Mouse (Mus musculus) Muller cell, postnatal 12 days (primary cell): ENCODE results near the gene Daglb.
"Not testable (repeated sequence)": the region's sequence is repeated elsewhere in the genome, so short reads cannot be mapped to it uniquely, and the experiment has no call there.

Experiments used
- DNase-seq: peaks from one replicate; pipeline ENCODE4 v3.0.0-alpha.2; 2015; ENCODE audit errors: inconsistent ontology term

Daglb gene

DNA sequence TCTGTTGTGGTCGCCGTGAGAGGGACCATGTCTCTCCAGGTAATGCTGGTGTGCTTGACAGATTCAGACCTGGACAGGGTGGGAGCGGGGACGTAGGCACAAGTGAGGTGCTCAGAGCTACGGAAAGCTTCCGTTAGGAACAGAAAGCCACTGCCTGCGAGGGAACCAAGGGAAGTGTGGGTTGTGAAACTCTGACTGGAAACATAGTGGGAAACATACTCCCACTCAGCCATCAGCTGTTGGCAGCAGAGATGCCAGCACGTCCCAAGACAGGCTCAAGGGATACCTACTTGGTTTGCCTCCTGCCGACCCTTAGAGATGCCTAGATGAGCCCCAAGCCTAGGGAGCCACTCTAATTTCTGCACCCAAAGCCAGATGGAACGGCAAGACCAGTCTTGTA is 22.8 kb downstream of the Daglb start:
- DNase-seq, result no peak

DNA sequence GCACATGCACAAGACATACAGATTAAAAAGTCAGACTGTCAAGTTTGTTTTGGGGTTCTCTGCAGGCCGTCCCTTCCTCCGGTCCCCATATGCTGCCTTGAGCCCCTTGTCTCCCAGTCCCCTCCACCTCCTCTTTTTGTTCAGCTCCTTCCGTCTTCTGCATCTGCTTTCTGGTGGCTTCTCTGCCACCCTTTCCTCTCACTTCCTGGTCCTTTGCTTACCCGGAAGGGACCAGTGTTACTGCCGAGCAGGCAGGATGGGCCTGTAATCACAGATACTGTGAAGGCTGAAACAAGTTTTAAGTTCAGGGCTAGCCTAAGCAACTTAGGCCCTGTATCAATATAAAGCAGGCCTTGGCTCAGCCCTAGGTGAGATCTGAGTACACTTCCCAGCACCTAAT is 23.6 kb downstream of the Daglb start:
- DNase-seq, result no peak

DNA sequence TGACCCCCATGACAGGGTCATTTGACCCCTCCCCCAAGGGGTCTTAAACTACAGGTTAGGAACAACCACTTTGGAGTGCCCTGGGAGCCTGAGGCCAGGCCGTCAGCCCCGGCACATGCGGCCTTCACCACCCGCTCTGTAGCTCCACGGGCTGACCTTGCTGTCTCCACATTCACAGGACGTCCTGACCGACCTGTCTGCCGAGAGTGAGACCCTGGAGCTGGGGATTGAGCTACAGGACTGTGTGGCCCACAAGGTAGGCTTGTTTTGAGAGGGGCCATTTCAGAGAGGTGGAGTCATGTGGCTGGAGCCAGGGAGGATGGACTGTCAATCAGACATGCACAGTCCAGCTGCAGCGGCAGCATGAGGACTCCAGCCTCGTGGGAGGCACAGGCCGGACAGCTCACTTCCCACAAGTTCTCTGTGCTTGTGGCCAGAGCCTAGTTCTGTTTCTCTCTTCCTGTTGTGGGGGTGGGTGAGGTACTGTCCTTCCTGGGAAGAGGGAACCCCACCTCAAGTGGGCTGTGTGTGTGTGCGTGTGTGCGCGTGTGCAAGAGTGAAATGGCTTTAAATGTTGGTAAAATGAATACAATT is 25.5 kb downstream of the Daglb start:
- no peak for DNase-seq

DNA sequence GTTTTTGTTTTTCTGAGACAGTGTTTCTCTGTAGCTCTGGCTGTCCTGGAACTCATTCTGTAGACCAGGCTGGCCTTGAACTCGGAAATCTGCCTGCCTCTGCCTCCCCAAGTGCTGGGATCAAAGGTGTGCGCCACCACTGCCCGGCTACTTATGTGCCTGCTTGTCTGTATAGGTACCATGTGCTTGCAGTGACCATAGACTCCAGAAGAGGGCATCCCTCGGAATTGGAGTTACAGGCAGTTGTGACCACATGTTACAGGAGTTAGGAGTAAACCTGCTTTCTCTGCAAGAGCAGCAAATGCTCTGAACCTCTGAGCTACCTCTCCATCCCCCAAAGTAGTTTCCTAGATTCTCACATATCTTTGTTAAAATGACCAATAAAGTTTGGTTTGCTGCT is 27.4 kb downstream of the Daglb start:
- DNase-seq, result no peak

DNA sequence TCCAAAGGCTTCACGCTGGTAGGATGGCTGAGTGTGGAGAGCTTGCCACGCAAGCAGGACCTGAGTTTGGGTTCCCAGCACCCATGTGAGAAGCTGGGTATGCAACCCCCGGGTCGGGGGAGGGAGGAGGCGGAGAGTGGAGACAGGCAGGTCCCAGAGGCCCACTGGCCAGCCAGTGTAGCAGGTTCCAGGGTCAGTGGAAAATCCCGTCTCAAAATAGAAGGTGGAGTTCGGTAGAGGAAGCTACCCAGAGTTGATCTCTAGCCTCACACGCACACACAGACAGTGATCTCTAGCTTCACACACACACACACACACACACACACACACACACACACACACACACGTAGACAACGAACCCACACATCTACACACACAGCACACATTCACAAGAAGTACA is 28.8 kb downstream of the Daglb start:
- no peak for DNase-seq

DNA sequence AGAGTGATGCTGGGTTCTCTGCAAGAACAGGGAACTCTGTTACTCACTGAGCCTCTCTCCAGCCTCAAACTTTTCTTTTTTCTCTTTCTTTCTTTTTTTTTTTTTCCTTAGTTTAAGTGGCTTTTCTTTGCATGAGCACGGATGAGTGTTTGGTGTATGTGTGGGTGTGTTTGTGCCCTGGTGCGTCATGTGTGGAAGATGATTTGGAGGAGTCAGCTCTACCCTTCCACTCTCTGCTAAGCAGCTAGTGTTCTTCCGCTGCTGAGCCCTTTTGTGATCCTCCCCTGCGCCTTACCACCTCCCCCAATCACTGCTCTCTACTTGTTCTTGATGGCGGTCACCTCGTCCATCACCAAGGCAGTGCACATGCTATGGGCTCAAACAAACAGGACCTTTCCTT is 31.3 kb downstream of the Daglb start:
- DNase-seq, result no peak

DNA sequence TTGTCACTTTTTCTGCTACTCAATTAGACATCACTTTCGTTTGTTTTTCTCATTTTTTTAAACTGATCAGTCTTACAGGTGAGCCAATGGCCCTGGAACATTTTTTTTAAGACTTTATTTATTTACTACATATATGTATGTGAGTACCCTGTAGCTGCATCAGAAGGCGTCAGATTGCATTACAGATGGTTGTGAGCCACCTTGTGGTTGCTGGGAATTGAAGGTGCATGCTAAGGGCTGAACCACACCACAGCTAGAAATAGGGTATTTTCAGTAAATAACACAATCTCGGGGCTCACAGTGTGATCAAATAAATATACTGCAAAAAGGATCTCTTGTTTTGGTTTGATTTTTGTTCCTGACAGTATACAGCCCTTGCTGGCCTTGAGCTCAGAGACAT is 33.1 kb downstream of the Daglb start:
- DNase-seq, result no peak

DNA sequence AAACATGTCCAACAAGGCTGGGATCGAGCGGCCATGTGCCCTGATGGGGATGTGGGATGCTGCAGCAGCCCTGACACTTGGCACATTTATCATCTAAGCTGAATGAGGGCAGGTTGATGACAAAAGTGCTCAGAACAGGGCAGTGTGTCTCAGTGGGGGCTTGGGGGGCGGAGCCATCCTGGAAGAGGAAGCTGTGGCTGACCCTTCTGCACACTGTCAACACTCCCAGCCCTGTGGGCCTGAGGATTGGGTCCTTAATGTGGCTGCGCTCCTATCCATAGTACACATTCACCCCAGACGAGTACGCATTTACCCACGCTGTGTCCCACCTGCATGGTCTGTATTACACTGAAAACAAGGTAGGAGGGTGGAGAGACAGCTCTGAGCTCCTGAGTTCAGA is 34.8 kb downstream of the Daglb start:
- DNase-seq, result no peak

DNA sequence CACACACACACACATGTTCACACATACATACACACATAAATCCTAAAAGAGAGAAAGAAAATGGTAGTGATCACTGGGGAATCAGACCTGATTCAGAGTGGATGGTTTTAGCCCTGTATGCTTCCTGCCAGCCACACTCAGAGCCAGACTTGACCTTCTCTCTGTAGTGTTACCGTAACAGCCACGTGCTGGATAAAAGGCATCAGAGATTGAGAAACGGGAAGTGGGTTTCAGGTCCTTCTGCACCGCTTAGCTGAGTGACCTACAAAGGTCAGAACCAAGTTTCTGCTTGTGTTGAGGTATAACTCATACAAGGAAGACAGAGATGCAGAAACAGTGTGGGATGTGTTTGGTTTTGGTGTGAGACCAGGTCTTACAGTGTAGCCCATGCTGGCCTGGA is 35.3 kb downstream of the Daglb start:
- no peak for DNase-seq

DNA sequence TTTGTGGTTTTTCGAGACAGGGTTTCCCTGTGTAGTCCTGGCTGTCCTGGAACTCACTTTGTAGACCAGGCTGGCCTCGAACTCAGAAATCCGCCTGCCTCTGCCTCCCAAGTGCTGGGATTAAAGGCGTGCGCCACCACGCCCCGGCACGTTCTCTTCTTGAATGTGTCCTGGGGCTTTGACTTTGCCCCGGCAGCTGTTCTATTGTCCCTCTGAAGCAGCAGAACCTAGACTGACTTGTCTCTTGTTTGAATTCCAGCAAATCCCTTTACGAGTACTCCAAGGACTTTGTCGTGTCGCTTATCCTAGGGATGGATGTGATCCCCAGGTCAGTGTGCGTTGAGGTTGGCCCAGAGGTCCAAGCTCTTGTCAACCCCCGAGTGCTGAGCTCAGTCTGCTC is 36.3 kb downstream of the Daglb start:
- DNase-seq, result not testable (repeated sequence)

DNA sequence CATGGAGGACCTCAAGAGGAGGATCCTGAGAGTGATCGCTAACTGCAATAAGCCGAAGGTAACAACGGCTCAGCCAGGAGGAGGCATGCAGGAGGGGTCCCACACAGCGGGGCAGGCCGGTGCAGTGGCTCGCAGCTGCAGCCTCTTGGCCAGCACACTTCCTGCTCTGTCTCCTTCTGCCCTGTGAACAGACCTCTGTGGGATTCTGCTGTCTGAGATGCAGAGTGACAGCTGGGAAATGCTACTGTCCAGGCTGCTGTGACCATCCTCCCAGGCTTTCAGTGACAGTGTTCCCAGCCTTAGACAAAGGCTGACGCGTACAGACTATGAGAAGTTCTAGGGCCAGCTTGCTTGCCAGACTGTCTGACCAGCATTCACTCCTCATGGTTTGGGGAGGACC is 36.8 kb downstream of the Daglb start:
- DNase-seq, result no peak

DNA sequence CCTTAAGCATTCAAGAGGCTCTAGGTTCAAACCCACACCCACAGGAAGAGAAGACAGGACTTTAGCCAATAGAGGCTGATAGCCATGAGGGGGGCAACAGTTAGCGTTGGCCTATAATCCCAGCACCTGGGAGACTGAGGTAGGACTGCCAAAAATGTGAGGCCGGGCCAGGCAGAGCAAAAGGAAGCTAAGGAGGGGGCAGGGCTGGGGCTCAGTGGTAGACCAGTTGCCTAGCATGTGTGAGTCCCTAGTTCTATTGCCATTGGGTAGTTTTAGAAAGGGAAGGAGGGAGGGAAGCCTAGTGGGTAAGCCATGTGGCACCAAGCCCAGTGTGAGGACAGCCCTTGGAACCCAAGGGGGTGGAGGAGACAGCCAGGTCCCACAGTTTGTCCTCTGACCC is 37.3 kb downstream of the Daglb start:
- no peak for DNase-seq

DNA sequence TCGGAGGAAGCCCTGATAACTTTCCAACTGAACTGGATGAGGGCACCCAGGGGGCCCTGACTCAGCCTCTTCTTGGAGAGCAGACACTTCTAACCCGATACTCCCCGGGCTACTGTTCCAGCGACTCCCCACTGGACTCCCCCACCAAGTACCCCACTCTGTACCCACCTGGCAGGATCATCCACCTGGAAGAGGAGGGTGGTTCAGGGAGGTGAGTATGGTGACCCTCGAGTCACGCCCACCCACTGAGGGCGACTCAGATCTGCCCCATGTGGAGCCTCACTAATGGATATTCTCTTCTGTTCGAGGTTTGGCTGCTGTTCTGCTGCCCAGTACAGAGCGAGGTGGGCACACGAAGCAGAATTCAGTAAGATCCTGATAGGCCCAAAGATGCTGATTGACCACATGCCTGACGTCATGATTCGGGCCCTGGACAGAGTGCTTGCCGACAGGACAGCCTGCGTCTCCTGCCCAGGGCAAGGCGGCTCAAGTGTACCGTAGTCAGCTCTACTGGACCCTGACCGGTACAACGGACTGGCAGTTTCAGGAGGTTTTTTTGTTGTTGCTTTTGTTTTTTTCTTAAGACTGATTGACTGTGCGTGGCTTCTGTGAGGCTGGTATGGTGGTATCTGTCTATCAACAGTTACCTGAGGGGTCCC is 38.6 kb downstream of the Daglb start:
- no peak for DNase-seq

DNA sequence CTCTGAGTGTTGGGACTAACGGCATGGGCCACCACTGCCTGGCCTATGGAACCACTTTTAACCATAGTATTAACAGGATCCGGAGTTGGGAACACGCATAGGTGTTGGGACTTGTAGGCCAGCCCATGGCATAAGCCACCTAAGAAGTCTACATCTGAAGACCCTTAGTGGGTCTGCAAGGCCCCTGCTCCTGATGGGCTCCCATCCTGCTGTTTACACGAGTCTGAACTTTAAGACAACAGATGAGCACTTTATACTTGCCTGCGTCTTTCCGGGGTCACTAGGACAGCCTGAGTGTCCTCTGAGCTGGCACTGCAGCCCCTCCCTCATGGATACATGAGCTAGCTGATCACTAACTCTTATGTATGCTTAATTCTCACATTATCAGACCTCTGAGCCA is 39.4 kb downstream of the Daglb start:
- DNase-seq, result no peak

DNA sequence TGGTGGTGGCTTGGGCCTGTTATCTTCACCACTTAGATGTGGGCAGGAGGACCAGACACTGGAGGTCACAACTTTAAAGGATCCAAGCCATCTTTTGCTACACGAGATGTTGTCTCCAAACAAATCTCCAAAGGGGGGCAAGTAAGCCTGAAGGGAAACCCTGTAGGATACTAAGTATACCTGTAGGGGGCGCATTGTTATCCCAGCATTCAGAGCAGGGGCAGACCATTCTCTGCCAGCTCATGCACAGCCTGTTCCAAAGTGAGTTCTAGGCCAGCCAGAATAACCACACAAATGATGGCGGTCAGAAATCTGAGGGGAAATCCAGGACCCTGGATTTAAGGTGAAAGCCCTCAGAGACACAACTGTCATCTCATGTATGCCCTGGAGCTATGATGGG is 40.1 kb downstream of the Daglb start:
- DNase-seq, result no peak

DNA sequence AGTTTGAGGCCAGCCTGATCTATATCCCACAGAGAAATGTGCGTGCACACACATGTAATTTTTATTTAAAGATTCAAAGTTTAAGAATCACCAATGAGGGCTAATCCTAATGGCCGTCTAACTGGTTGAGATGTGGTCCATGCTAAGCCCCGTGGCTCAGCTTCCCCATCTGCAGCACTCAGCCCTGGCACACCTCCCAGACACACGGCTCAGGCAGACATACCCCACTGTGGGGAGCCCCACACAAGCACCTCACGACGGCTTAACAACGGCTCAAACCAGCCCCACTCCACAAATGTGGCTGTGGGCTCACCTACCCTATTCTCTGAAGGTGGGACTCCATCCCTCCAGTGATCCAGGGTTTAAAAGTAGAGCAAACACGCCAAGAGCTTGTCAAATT is 40.7 kb downstream of the Daglb start:
- no peak for DNase-seq

DNA sequence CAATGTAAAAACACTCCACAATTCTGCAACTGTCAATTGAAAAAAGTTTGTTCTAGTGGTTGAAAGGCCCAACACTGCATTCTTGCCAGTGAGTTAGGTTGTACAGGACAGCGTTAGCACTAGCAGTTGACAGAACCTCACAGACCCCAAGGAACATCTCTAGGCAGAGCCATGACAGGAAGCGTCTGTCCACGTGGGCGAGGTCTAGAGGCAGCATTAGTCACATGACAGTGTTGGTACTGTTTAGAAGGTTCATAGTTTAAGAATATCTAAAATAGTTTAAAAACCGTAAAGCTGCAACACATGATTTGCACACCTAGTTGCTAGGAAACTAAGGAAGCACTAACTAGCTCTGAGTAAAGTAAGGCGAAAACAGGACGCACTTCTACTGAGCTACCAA is 41.2 kb downstream of the Daglb start:
- DNase-seq, result no peak

DNA sequence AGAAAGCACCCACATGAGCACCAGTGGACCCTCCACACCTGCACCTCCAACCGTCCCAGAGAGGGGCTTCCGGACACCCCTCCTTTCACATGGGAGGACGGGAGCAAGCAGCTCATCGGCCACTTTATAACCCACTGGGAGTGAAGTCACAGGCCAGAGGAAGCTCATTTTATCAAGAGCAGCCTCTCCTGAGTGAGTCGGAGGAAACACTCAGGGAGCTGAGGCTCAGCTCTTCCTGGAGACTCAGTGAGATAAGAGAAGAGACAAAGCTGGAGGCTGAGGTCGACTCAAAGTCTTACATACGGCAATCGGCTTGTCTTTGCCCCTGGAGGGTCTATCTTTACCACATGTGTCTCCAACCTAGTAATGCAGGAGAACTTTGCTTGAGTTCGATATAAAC is 44.9 kb downstream of the Daglb start:
- DNase-seq, result no peak

DNA sequence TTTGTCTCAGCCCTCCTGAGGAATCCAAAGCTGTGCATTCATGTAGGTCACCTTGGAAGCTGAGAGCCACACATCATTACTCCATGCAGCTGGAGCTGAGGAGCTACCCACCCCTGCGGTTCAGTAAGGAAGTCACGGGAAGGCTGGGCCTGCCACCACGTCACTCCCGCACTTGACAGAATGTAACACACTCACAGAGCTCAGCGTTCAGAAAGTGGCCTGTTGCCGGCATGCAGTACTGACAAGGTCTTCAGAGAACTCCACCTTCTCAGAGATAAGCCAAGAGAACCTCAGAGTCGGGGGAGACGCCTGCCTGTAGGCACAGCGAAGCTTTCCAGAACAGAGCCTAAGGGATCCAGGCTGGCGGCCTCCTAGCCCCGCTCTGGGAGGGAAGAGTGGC is 45.4 kb downstream of the Daglb start:
- DNase-seq, result no peak

DNA sequence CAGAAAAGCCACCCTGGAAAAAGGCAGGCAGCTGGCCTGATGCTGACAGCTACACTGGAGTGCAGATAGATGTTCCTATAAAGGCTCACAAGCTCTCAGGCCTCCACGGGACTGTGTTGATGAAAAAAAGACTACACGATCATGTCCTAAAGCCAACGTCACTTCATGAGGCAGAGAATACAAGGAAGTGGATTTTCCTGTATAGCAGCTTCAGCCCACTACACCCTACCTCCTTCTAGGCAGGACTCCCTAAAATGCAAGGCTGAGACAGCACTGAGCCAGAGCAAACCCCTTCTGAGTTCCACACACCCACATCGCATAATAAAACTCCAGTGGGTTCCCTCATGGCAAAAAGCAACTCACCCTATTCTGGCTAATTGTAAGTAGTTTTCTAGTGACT is 47.2 kb downstream of the Daglb start:
- no peak for DNase-seq

DNA sequence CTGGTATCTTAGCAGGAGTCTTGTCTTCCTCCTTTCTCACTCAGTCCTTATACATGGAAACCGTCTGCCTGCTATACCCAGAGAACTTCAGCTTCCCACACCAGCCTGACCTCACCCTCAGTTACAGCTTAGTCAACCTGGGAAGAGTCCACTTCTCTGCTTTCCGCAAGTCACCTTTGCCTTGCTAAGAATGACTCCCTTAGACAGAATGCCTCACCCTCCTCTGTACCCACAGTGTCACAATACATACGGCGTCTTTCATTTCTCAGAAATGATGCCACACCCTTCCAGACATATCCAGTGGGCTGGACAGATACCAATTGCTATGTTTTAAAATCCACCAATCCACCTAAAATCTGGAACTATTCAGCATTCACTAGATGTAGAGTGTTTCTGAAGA is 47.9 kb downstream of the Daglb start:
- no peak for DNase-seq

DNA sequence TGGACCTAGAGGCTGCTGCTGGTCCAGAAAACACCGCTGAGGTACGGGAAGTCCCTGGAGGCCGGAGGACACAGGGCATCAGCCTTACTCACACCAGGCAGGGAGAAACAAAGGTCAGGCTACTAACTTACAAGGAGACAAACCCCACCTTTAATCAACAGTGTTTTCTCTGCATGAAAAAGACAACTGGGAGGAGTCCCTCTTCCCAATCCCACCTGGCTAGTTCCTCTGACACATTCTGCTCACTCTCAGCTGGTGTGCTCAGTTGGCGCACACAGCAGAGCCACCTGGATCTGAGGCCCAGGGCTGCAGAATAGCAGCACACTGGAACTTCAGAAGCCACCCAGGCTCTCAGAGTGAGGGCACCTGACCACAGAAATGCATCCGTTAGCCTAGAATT is 50.5 kb downstream of the Daglb start:
- no peak for DNase-seq

DNA sequence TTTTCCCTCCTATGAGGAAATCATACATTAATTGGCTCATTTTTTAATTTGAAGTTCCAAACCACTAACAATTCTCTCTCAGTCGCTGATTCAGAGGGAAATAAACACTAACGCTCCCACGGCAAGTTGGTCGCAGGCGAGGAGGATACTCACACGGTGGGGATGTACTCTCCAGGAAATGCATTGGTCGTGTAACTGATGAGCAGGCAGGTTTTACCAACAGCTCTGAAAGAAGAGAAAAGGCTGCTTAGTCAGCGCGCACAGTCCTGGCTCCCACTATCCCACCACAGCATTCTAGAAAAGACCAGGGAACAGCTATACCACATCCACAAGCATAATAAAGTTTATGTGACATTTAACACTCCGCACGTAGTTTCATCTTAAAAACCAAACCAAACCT is 52.6 kb downstream of the Daglb start:
- DNase-seq, result no peak

DNA sequence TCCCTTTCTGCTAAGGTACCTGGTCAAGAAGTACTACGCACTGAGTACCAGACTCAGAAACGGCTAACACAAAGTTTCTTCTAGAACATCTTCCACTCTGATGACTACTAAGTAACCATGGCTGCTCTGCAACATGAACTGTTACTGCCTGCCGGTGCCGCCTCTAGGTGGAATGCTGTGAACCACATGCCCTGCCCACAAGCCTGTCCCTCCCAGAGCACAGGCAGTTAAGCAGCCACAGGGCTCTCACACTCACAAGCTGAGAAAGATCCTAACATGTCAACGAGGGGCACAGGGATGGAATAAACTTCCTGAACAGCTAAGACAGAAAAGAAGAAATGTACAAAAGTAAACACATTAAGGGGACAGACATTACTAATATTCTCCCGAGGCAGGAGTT is 53.1 kb downstream of the Daglb start:
- DNase-seq, result peak; percentile 22
